Mouse (Mus musculus) myocyte (in vitro differentiated cells): ENCODE data around the gene Noxo1. TPM values are rescaled to one million over a fixed set of nuclear protein-coding genes. Genes with fewer than 3 reads are reported as not detected.
A peak's percentile ranks its signal among the peaks of the same experiment; 100 is the strongest.

Source experiments
- H3K27me3 ChIP-seq: one replicate; pipeline ENCODE4 v1.6.1; 2011; ENCODE audit not compliant: control insufficient read depth, insufficient read depth, insufficient read length
- H3K36me3 ChIP-seq: one replicate; pipeline ENCODE4 v1.6.1; 2011; ENCODE audit not compliant: control insufficient read depth, insufficient read depth
- H3K4me2 ChIP-seq: one replicate; pipeline ENCODE4 v1.6.1; 2011; ENCODE audit warnings: low read depth, control low read depth
- H3K4me3 ChIP-seq: one replicate; pipeline ENCODE4 v1.5.1; 2011; ENCODE audit warnings: mild to moderate bottlenecking, control low read depth, moderate library complexity
- H3K79me2 ChIP-seq: one replicate; pipeline ENCODE4 v1.6.1; 2011; ENCODE audit not compliant: control insufficient read depth, insufficient read depth
- H3ac ChIP-seq: one replicate; pipeline ENCODE4 v1.6.1; 2011; ENCODE audit not compliant: control insufficient read depth, insufficient read length
- CEBPB ChIP-seq: IDR thresholded peaks from 2 replicates; pipeline ENCODE4 v1.6.1; 2011; ENCODE audit warnings: mild to moderate bottlenecking, moderate library complexity; ENCODE audit not compliant: poor library complexity, insufficient read depth, severe bottlenecking
- E2F4 ChIP-seq: IDR thresholded peaks from one replicate; pipeline ENCODE4 v1.6.1; 2011; ENCODE audit warnings: mild to moderate bottlenecking, control low read depth, moderate library complexity; ENCODE audit not compliant: insufficient read depth
- MAX ChIP-seq: IDR thresholded peaks from one replicate; pipeline ENCODE4 v1.6.1; 2011; ENCODE audit warnings: low read depth, mild to moderate bottlenecking, control low read depth
- MYOD1 ChIP-seq, 3 experiments: IDR thresholded peaks; one replicate each; pipeline ENCODE4 v1.6.1; 2011; ENCODE audit warnings: control low read depth in 2 of 3, low read depth in 2 of 3, mild to moderate bottlenecking in 2 of 3, moderate library complexity in 1 of 3; ENCODE audit not compliant: insufficient read length in 2 of 3, control insufficient read depth in 1 of 3
- MYOG ChIP-seq, 3 experiments: IDR thresholded peaks; one replicate each; pipeline ENCODE4 v1.6.1; 2011; ENCODE audit warnings: control low read depth in 2 of 3, low read depth in 2 of 3, mild to moderate bottlenecking in 2 of 3; ENCODE audit not compliant: insufficient read length in 2 of 3, control insufficient read depth in 1 of 3, insufficient read depth in 1 of 3
- POLR2A ChIP-seq: IDR thresholded peaks from one replicate; pipeline ENCODE4 v1.6.1; 2011; ENCODE audit warnings: low read depth, mild to moderate bottlenecking, control low read depth, moderate library complexity; ENCODE audit not compliant: insufficient read length
- POLR2AphosphoS2 ChIP-seq: IDR thresholded peaks from one replicate; pipeline ENCODE4 v1.6.1; 2011; ENCODE audit warnings: low read depth, control low read depth; ENCODE audit not compliant: insufficient read length
- REST ChIP-seq: IDR thresholded peaks from one replicate; pipeline ENCODE4 v1.6.1; 2011; ENCODE audit warnings: mild to moderate bottlenecking, control low read depth, moderate library complexity; ENCODE audit not compliant: insufficient read depth, insufficient read length
- SRF ChIP-seq: IDR thresholded peaks from one replicate; pipeline ENCODE4 v1.6.1; 2011; ENCODE audit warnings: low read depth; ENCODE audit not compliant: control insufficient read depth, insufficient read length
- TCF12 ChIP-seq: IDR thresholded peaks from one replicate; pipeline ENCODE4 v1.6.1; 2011; ENCODE audit warnings: mild to moderate bottlenecking, control low read depth; ENCODE audit not compliant: poor library complexity, insufficient read depth, severe bottlenecking
- TCF3 ChIP-seq: IDR thresholded peaks from one replicate; pipeline ENCODE4 v1.6.1; 2011; ENCODE audit warnings: low read depth, control low read depth; ENCODE audit not compliant: insufficient read length
- USF1 ChIP-seq: IDR thresholded peaks from one replicate; pipeline ENCODE4 v1.6.1; 2011; ENCODE audit warnings: low read depth, mild to moderate bottlenecking, control low read depth, moderate library complexity
- polyA plus RNA-seq: library from polyadenylated mRNA; unstranded; fragments of >200 nt; fragmentation: generic; extraction: Trizol; gene quantifications from one replicate; pipeline ENCODE4 v1.2.1, GENCODE M21; 2012; ENCODE audit warnings: missing spikeins

Noxo1 gene
- polyA plus RNA-seq, 1 experiment = 0.54 TPM

DNA sequence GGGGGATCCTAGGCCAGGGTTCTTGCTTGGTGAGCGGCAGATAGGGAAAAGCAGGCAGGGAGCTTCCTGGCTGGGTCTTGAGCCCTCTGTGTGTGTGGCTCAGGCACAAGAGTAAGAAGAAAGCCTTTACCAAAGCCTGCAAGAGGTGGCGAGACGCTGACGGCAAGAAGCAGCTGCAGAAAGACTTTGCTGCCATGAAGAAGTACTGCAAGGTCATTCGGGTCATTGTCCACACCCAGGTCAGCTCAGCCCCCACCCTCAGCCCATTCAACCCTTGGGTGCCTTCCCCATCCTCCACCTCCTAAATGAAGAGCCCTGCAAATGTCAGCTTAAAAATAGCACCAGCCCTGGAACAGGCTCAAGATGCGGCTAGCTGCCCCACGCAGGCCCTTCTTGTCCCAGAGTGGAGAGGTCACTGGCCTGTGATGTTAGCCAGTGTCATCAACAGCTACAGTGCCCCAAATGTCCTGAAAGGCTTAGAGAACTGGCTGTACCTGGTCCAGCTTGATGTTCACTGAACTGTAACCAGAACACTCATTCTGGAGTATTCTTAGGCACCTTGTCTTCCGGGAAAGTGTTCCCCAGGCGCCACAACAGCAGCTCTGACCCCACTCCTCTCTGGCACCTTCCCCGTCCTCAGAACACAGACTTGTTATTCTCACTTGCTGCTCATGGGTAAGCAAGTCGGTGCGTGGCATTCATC, 36.4 kb downstream of the Noxo1 start:
- H3K4me2 ChIP-seq = peak overlapping the region; percentile 21
- peaks cover 3% of the 10 kb centered on the region for H3K79me2 ChIP-seq
- no peaks in the 10 kb centered on the region for H3K27me3 ChIP-seq
- H3K36me3 ChIP-seq = no peaks in the 10 kb centered on the region
- no peak overlapping the region for H3K4me3 ChIP-seq
- TF ChIP-seq MYOD1 (IDR thresholded peaks at IDR 0.05; ENCODE audit: control insufficient read depth in 1 of 3, insufficient read length in 2 of 3, low read depth in 2 of 3) (peak; percentile 47 to 81 (median 80)), CEBPB (no peak)
- no peak overlapping the region for H3ac ChIP-seq

DNA sequence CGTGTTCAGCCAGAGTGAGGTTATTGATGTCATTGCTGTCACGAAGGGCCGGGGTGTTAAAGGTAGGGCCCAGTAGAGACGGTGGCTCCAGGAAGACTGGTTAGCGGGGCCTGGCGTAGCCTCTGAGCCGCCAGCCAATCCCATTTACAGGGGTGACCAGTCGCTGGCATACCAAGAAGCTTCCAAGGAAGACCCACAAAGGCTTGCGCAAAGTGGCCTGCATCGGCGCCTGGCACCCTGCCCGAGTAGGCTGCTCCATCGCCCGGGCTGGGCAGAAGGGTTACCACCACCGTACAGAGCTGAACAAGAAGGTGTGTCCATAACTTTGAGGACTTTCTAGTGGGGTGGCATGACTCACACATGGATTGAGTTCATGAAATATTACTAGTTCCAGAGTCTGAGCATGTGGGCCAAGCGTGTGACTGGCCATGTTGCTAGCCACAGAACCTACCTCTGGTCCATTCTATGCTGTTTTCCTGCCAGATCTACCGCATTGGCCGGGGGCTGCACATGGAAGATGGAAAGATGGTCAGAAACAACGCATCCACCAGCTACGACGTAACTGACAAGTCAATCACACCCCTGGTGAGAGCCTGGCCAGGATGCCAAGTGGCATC, 37.5 kb downstream of the Noxo1 start:
- no peaks in the 10 kb centered on the region for H3K27me3 ChIP-seq
- no peak overlapping the region for H3ac ChIP-seq
- no peak overlapping the region for H3K4me2 ChIP-seq
- H3K79me2 ChIP-seq = peaks cover 6% of the 10 kb centered on the region
- H3K36me3 ChIP-seq = no peaks in the 10 kb centered on the region
- TF ChIP-seq E2F4 = no peak
- no peak for TF ChIP-seq MYOG (IDR thresholded peaks at IDR 0.05; ENCODE audit: control insufficient read depth in 1 of 3, insufficient read depth in 1 of 3, insufficient read length in 2 of 3, low read depth in 2 of 3)
- no peak for TF ChIP-seq TCF12
- no peak for TF ChIP-seq MAX
- no peak for TF ChIP-seq POLR2AphosphoS2
- no peak for TF ChIP-seq MYOD1 (IDR thresholded peaks at IDR 0.05; ENCODE audit: control insufficient read depth in 1 of 3, insufficient read length in 2 of 3, low read depth in 2 of 3)
- TF ChIP-seq POLR2A = no peak
- no peak overlapping the region for H3K4me3 ChIP-seq

DNA sequence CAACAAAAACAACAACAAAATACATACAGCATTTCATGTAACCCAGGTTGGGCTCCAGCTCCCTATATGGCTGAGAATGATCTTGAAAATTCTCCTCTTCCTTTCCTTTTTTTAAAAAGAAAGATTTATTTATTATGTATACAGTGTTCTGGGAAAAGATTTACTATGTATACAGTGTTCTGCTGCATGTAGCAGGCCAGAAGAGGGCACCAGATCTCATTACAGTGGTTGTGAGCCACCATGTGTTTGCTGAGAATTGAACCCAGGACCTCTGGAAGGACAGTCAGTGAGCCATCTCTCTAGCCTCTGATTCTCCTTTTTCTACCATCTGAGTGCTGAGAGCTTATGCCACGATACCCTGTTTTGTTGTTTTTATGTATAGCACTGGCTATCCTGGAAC, 38.5 kb downstream of the Noxo1 start:
- Histone ChIP-seq H3K4me3 (no peak overlapping the region), H3K79me2 (peaks cover 6% of the 10 kb centered on the region), H3K4me2 (no peak overlapping the region), H3K36me3 (no peaks in the 10 kb centered on the region), H3K27me3 (no peaks in the 10 kb centered on the region), H3ac (no peak overlapping the region)
- TF ChIP-seq CEBPB = no peak
- TF ChIP-seq REST = no peak
- no peak for TF ChIP-seq MYOG (IDR thresholded peaks at IDR 0.05; ENCODE audit: control insufficient read depth in 1 of 3, insufficient read depth in 1 of 3, insufficient read length in 2 of 3, low read depth in 2 of 3)

DNA sequence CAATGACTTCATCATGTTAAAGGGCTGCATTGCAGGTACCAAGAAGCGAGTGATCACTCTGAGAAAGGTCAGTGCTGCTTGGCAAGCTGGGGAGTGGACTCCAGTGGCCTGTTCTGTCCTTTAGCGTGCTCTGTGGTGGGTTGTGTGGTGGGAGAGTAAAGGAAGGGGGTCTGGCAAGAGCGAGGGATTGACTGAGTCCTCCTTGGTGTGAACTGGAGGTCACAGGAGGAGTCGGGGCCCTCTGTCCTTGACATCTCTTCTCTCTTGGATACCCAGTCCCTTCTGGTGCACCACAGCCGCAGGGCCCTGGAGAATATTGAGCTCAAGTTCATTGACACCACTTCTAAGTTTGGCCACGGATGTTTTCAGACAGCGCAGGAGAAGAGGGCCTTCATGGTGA, 39.4 kb downstream of the Noxo1 start:
- TF ChIP-seq E2F4 = no peak
- no peak for TF ChIP-seq SRF
- no peak for TF ChIP-seq POLR2AphosphoS2
- no peak for TF ChIP-seq MYOD1 (IDR thresholded peaks at IDR 0.05; ENCODE audit: control insufficient read depth in 1 of 3, insufficient read length in 2 of 3, low read depth in 2 of 3)
- no peak for TF ChIP-seq TCF12
- no peak for TF ChIP-seq TCF3
- TF ChIP-seq MYOG (IDR thresholded peaks at IDR 0.05; ENCODE audit: control insufficient read depth in 1 of 3, insufficient read depth in 1 of 3, insufficient read length in 2 of 3, low read depth in 2 of 3) = no peak
- TF ChIP-seq CEBPB = no peak
- no peak for TF ChIP-seq POLR2A
- no peak for TF ChIP-seq REST
- no peak for TF ChIP-seq MAX
- TF ChIP-seq USF1 = no peak
- H3K27me3 ChIP-seq = no peaks in the 10 kb centered on the region
- peak overlapping the region; percentile 53 for H3K4me3 ChIP-seq
- H3ac ChIP-seq = no peak overlapping the region
- peak overlapping the region; percentile 86 for H3K4me2 ChIP-seq
- H3K36me3 ChIP-seq = no peaks in the 10 kb centered on the region
- peaks cover 6% of the 10 kb centered on the region for H3K79me2 ChIP-seq

DNA sequence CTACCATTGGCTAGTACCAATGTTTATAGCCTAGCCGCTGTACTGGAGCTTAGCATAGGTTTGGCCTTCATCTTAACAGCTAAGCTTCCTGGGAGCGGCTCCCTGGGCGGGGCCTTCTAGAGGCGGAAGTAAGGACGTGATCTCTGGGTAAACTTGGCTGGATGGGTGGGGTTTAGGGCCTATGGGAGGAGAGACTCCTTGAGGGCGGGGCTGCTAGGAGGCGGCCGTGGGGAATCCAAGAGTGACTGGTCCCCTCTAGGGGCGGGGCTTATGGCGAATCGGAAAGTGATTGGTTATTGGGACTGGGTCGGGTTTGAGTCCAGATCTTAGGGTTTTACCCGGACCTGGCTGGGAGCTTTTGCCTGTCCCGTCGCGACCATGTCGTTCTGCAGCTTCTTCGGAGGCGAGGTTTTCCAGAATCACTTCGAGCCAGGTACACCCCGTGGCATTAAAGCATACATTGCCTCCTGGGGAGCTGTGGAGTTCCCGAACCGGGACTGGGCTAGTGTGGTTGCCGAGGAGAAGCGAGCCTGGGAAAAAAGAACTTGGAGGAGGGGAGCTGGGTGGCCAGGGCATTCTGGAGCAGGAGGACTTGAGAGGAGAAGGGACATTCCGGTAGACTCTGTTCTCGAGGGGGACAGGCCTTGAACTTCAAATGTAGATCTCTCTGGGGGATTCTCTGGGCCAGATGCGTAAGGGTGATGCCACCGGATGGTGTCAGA, 40.5 kb downstream of the Noxo1 start, which contains the start of gene Msrb1:
Gene Msrb1 (plus strand): TSS at position 313 of the 722 bp plus-strand sequence.
- peak within 1 kb of the TSS; percentile 49 for H3ac ChIP-seq
- TF ChIP-seq TCF12 (no peak), POLR2A (peak; percentile 77), POLR2AphosphoS2 (peak; percentile 78), MAX (no peak)
- H3K36me3 ChIP-seq = no peaks in the 10 kb centered on the region
- H3K27me3 ChIP-seq = no peaks in the 10 kb centered on the region
- H3K79me2 ChIP-seq = peaks cover 6% of the 10 kb centered on the region
- H3K4me3 ChIP-seq = peak within 1 kb of the TSS; percentile 53
- peak within 1 kb of the TSS; percentile 92 for H3K4me2 ChIP-seq
